27 mouse cellular contexts compared by ENCODE assay signal in the genomic region with DNA sequence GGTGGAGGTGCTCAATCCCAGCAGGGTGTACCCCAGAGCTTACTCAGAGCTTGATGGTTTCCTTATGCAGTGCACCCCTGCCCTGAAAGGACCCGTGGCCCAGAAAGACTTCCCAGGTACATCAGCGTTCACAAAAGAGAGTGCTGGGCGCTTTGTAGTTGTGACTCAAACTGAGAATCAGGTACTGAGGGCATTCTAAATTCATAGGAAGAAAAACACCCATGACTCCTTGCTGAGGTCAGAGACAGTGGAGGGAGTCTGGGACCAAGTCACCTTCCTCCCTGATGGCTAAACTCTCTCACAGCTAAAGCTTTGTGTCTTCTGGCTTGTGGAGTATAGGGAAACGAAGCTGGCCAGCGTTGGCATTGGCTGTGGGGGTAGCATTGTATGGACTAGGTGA. TPM values are rescaled to one million over a fixed set of nuclear protein-coding genes. Genes with fewer than 3 reads are reported as not detected.
A peak's percentile ranks its signal among the peaks of the same experiment; 100 is the strongest.
DNase-seq lines count a peak whose midpoint lies in the region; ATAC-seq lines count a peak whose summit lies in the region.
"Had no signal": no experiment of that assay in that cellular context is flagged by ENCODE, and none has a peak within 500 bp of the region (broad histone marks: within the 10 kb centered on the region; RNA-seq: fewer than 3 reads in every experiment).

No protein-coding gene starts in this region.

- H3K27ac ChIP-seq in midbrain, embryonic 10.5 days (replicated peaks), result peak overlapping the region; percentile 93; the same call in 1 of the 2 replicates
- no peak overlapping the region for H3K27ac ChIP-seq in midbrain, embryonic 11.5 days (ENCODE audit: low read depth, low read length)
- peak overlapping the region; percentile 34; the same call in 1 of the 2 replicates for H3K27ac ChIP-seq in limb, embryonic 10.5 days
- H3K27ac ChIP-seq: embryonic facial prominence, embryonic 12.5 days; embryonic facial prominence, embryonic 15.5 days; forebrain, embryonic 12.5 days; heart, embryonic 15.5 days; hindbrain, embryonic 15.5 days; intestine, embryonic 15.5 days had no signal

- no peaks in the 10 kb centered on the region for H3K9me3 ChIP-seq in midbrain, embryonic 10.5 days (replicated peaks)
- no peaks in the 10 kb centered on the region for H3K9me3 ChIP-seq in midbrain, embryonic 11.5 days (ENCODE audit: control insufficient read depth, low read length)
- no peaks in the 10 kb centered on the region for H3K9me3 ChIP-seq in limb, embryonic 10.5 days (replicated peaks)
- H3K9me3 ChIP-seq: embryonic facial prominence, embryonic 12.5 days; embryonic facial prominence, embryonic 15.5 days; forebrain, embryonic 12.5 days; G1E; heart, embryonic 12.5 days; heart, embryonic 15.5 days; hindbrain, embryonic 15.5 days; intestine, embryonic 15.5 days had no signal

- no peak for DNase-seq in midbrain, embryonic 10.5 days (ENCODE audit: low spot score)
- no peak for DNase-seq in midbrain, embryonic 11.5 days (ENCODE audit: low spot score, missing footprints)
- DNase-seq in ES-CJ7 (ENCODE audit: low read depth, low spot score), result peak; percentile 26
- no peak for DNase-seq in limb, embryonic 10.5 days (ENCODE audit: low spot score)
- no peak for DNase-seq in retina, embryonic 14.5 days (ENCODE audit: low spot score)
- DNase-seq in B cell, adult 2 months, result no peak
- DNase-seq: adrenal gland, postnatal 10 days; adrenal gland, postnatal 36 days; cerebellum, adult 18-20 months; cerebellum, adult 9-11 months; cerebellum, postnatal 25 days; gastrocnemius, postnatal 10 days; gastrocnemius, postnatal 36 days; heart, adult 11 months; heart, postnatal 10 days; heart, postnatal 36 days; kidney, adult 11 months had no signal

- WGBS in midbrain, embryonic 10.5 days, result 57% methylated on average over 5 of the region's 5 CpGs
- WGBS in midbrain, embryonic 11.5 days, result 58% methylated on average over 5 of the region's 5 CpGs
- WGBS in limb, embryonic 10.5 days, result 70% methylated on average over 5 of the region's 5 CpGs

- no peak overlapping the region for H3K9ac ChIP-seq in midbrain, embryonic 11.5 days (ENCODE audit: low read length)
- H3K9ac ChIP-seq: embryonic facial prominence, embryonic 12.5 days; embryonic facial prominence, embryonic 15.5 days; forebrain, embryonic 12.5 days; heart, embryonic 12.5 days; heart, embryonic 15.5 days; hindbrain, embryonic 15.5 days; intestine, embryonic 15.5 days had no signal

- H3K4me3 ChIP-seq in midbrain, embryonic 10.5 days, result no peak overlapping the region
- H3K4me3 ChIP-seq in midbrain, embryonic 11.5 days (ENCODE audit: low read depth, low read length), result no peak overlapping the region
- H3K4me3 ChIP-seq in limb, embryonic 10.5 days, result no peak overlapping the region
- H3K4me3 ChIP-seq: embryonic facial prominence, embryonic 12.5 days; embryonic facial prominence, embryonic 15.5 days; forebrain, embryonic 12.5 days; heart, embryonic 12.5 days; heart, embryonic 15.5 days; hindbrain, embryonic 15.5 days; intestine, embryonic 15.5 days had no signal

- H3K4me2 ChIP-seq in midbrain, embryonic 11.5 days, result no peak overlapping the region
- H3K4me2 ChIP-seq: embryonic facial prominence, embryonic 12.5 days; embryonic facial prominence, embryonic 15.5 days; forebrain, embryonic 12.5 days; heart, embryonic 15.5 days; hindbrain, embryonic 15.5 days; intestine, embryonic 15.5 days had no signal

- H3K4me1 ChIP-seq in midbrain, embryonic 10.5 days, result peaks cover 43% of the 10 kb centered on the region
- H3K4me1 ChIP-seq in midbrain, embryonic 11.5 days (ENCODE audit: control insufficient read depth, insufficient read depth, low read length), result peaks cover 7% of the 10 kb centered on the region; the same call in 1 of the 2 replicates
- H3K4me1 ChIP-seq in limb, embryonic 10.5 days, result peaks cover 33% of the 10 kb centered on the region

- no peaks in the 10 kb centered on the region for H3K36me3 ChIP-seq in midbrain, embryonic 10.5 days
- no peaks in the 10 kb centered on the region for H3K36me3 ChIP-seq in midbrain, embryonic 11.5 days (ENCODE audit: control insufficient read depth, insufficient read depth, low read length)
- no peaks in the 10 kb centered on the region for H3K36me3 ChIP-seq in limb, embryonic 10.5 days
- H3K36me3 ChIP-seq: embryonic facial prominence, embryonic 12.5 days; embryonic facial prominence, embryonic 15.5 days; forebrain, embryonic 12.5 days; G1E; heart, embryonic 12.5 days; heart, embryonic 15.5 days; intestine, embryonic 15.5 days had no signal

- no peak for ATAC-seq in midbrain, embryonic 11.5 days (ENCODE audit: low FRiP score)
- ATAC-seq: forebrain, embryonic 16.5 days; intestine, embryonic 15.5 days; Patski had no signal

- H3K27me3 ChIP-seq in midbrain, embryonic 10.5 days (ENCODE audit: low read depth, poor library complexity, severe bottlenecking), result peaks cover 15% of the 10 kb centered on the region; the same call in 1 of the 2 replicates
- H3K27me3 ChIP-seq in midbrain, embryonic 11.5 days (ENCODE audit: control insufficient read depth, insufficient read depth, low read length), result no peaks in the 10 kb centered on the region
- H3K27me3 ChIP-seq in limb, embryonic 10.5 days (ENCODE audit: low read depth, poor library complexity, severe bottlenecking), result no peaks in the 10 kb centered on the region
- H3K27me3 ChIP-seq: embryonic facial prominence, embryonic 15.5 days; heart, embryonic 12.5 days; heart, embryonic 15.5 days; hindbrain, embryonic 15.5 days; intestine, embryonic 15.5 days; Patski had no signal

RNA-seq across cellular contexts. Expression of a gene that starts 16.4 kb away (rescaled TPM):
- polyA plus RNA-seq in midbrain, embryonic 10.5 days (2016; fragmentation: Nextera tagmentation; extraction: Ambion mirVana), result 0.65 and 0.76 TPM in 2 replicates
- 0.43 and 0.60 TPM in 2 replicates for polyA plus RNA-seq in midbrain, embryonic 11.5 days (2014; fragmentation: Nextera tagmentation; extraction: Ambion mirVana)
- polyA plus RNA-seq in limb, embryonic 10.5 days (2016; fragmentation: Nextera tagmentation; extraction: Ambion mirVana), result 1.2 and 1.8 TPM in 2 replicates
- polyA plus RNA-seq: G1E had no signal
